Mouse (Mus musculus) embryonic fibroblast, embryonic 13.5 days (primary cell): ENCODE results near the gene Rptor. TPM values are rescaled to one million over a fixed set of nuclear protein-coding genes. Genes with fewer than 3 reads are reported as not detected.

Source experiments
- H3K27ac ChIP-seq: 2 replicates; pipeline ENCODE4 v1.5.1; 2012; ENCODE audit warnings: low read length, control low read depth, inconsistent platforms; ENCODE audit not compliant: insufficient read depth
- H3K4me1 ChIP-seq: 2 replicates; pipeline ENCODE4 v1.6.1; 2011; ENCODE audit warnings: low read length; ENCODE audit not compliant: control insufficient read depth, insufficient read depth
- H3K4me3 ChIP-seq: 2 replicates; pipeline ENCODE4 v1.5.1; 2011; ENCODE audit warnings: mild to moderate bottlenecking, control low read depth, low read length; ENCODE audit not compliant: insufficient read depth
- CTCF ChIP-seq: IDR thresholded peaks from 2 replicates; pipeline ENCODE4 v1.5.1; 2011; ENCODE audit warnings: mild to moderate bottlenecking, control low read depth, low read length, moderate library complexity, borderline replicate concordance; ENCODE audit not compliant: insufficient read depth
- POLR2A ChIP-seq: IDR thresholded peaks from 2 replicates; pipeline ENCODE4 v1.6.1; 2011; ENCODE audit warnings: low read depth, mild to moderate bottlenecking, control low read depth, low read length, moderate library complexity
- polyA plus RNA-seq: library from polyadenylated mRNA; stranded (reverse); fragments of >200 nt; gene quantifications from 2 replicates; pipeline ENCODE4 v1.2.4, GENCODE M21; 2011; ENCODE audit warnings: low read depth; ENCODE audit not compliant: missing spikeins, insufficient read length

Rptor gene
- polyA plus RNA-seq, 1 experiment = 31.7 TPM

GRCm38 (mm10) chr11:119874841-119875240 lies 272.1 kb downstream of the Rptor start:
- H3K4me1 ChIP-seq = no peaks in the 10 kb centered on the region
- TF ChIP-seq POLR2A (no peak), CTCF (no peak)
- no peak overlapping the region for H3K27ac ChIP-seq
- H3K4me3 ChIP-seq = no peak overlapping the region

GRCm38 (mm10) chr11:119875685-119876084 lies 273.0 kb downstream of the Rptor start:
- no peak overlapping the region for H3K4me3 ChIP-seq
- H3K27ac ChIP-seq = no peak overlapping the region
- H3K4me1 ChIP-seq = no peaks in the 10 kb centered on the region
- TF ChIP-seq POLR2A (no peak), CTCF (no peak)

GRCm38 (mm10) chr11:119877124-119877523 lies 274.4 kb downstream of the Rptor start:
- H3K27ac ChIP-seq = no peak overlapping the region
- no peak for TF ChIP-seq CTCF
- TF ChIP-seq POLR2A = no peak
- no peaks in the 10 kb centered on the region for H3K4me1 ChIP-seq

GRCm38 (mm10) chr11:119879573-119879972 lies 276.9 kb downstream of the Rptor start:
- Histone ChIP-seq H3K27ac (no peak overlapping the region), H3K4me3 (no peak overlapping the region), H3K4me1 (no peaks in the 10 kb centered on the region)
- TF ChIP-seq POLR2A (no peak), CTCF (no peak)

More at GRCm38 (mm10) chr11:119877124-119877523, 274.4 kb downstream of the Rptor start:
- H3K4me3 ChIP-seq = no peak overlapping the region

GRCm38 (mm10) chr11:119883646-119884045 lies 280.9 kb downstream of the Rptor start:
- no peaks in the 10 kb centered on the region for H3K4me1 ChIP-seq
- no peak overlapping the region for H3K4me3 ChIP-seq
- TF ChIP-seq POLR2A (no peak), CTCF (no peak)
- H3K27ac ChIP-seq = no peak overlapping the region

- no peak overlapping the region for H3K27ac ChIP-seq
- no peak for TF ChIP-seq POLR2A
- TF ChIP-seq CTCF = no peak
- H3K4me3 ChIP-seq = no peak overlapping the region
- no peaks in the 10 kb centered on the region for H3K4me1 ChIP-seq
Observed at GRCm38 (mm10) chr11:119889966-119890365, 287.3 kb downstream of the Rptor start.

- no peak overlapping the region for H3K4me3 ChIP-seq
- TF ChIP-seq POLR2A (no peak), CTCF (no peak)
- no peak overlapping the region for H3K27ac ChIP-seq
- H3K4me1 ChIP-seq = no peaks in the 10 kb centered on the region
Observed at GRCm38 (mm10) chr11:119891601-119892215, 289.0 kb downstream of the Rptor start.

GRCm38 (mm10) chr11:119893667-119894236 lies 291.0 kb downstream of the Rptor start:
- Histone ChIP-seq H3K4me3 (no peak overlapping the region), H3K4me1 (no peaks in the 10 kb centered on the region), H3K27ac (no peak overlapping the region)
- TF ChIP-seq POLR2A (no peak), CTCF (no peak)

- H3K27ac ChIP-seq = no peak overlapping the region
- H3K4me3 ChIP-seq = no peak overlapping the region
- TF ChIP-seq CTCF = no peak
- H3K4me1 ChIP-seq = no peaks in the 10 kb centered on the region
Observed at GRCm38 (mm10) chr11:119894634-119895033, 291.9 kb downstream of the Rptor start.

GRCm38 (mm10) chr11:119897041-119897440 lies 294.3 kb downstream of the Rptor start:
- TF ChIP-seq POLR2A (no peak), CTCF (no peak)
- H3K4me1 ChIP-seq = no peaks in the 10 kb centered on the region
- H3K4me3 ChIP-seq = no peak overlapping the region

GRCm38 (mm10) chr11:119898976-119899375 lies 296.3 kb downstream of the Rptor start:
- H3K27ac ChIP-seq = no peak overlapping the region
- H3K4me3 ChIP-seq = no peak overlapping the region
- H3K4me1 ChIP-seq = no peaks in the 10 kb centered on the region
- TF ChIP-seq CTCF (no peak), POLR2A (no peak)

More at GRCm38 (mm10) chr11:119897041-119897440, 294.3 kb downstream of the Rptor start:
- no peak overlapping the region for H3K27ac ChIP-seq

- TF ChIP-seq POLR2A (no peak), CTCF (no peak)
- Histone ChIP-seq H3K4me3 (no peak overlapping the region), H3K27ac (no peak overlapping the region), H3K4me1 (no peaks in the 10 kb centered on the region)
Observed at GRCm38 (mm10) chr11:119901174-119901573, 298.5 kb downstream of the Rptor start.
